Mouse (Mus musculus): ENCODE results near the gene Lsg1.

DNA sequence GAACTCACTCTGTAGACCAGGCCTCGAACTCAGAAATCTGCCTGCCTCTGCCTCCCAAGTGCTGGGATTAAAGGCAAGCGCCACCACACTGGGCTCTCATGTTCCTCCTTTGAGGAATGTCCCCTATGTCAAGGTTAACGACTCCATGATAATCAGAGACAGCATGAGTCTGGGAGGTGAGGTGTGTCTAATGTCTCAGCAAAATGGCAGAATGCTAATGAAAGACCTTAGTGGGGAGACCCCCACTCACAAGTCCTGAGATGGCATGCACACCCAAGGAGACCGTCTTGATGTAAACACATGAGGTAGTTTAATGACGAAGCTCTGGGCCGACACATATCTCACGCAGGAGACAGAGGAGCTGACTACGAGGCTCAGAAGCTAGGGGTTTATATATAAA is 33.3 kb downstream of the Lsg1 start:
- TF ChIP-seq CTCF (IDR thresholded peaks at IDR 0.05; ENCODE audit: low read depth, low read length), result no peak
- no peak for TF ChIP-seq POLR2A (IDR thresholded peaks at IDR 0.05; ENCODE audit: borderline replicate concordance, low read depth, low read length)

Data from bone marrow macrophage, adult 2 months (primary cell).